Mouse (Mus musculus) kidney, postnatal 25 days (tissue): Measurements from ENCODE around the gene Ccdc30.
"Not testable (repeated sequence)": the region's sequence is repeated elsewhere in the genome, so short reads cannot be mapped to it uniquely, and the experiment has no call there.

Experiments
- DNase-seq, 2 experiments: peaks; one replicate each; pipeline ENCODE4 v3.0.0; 2021; ENCODE audit warnings: mixed read lengths in 2 of 2

Ccdc30 gene

DNA sequence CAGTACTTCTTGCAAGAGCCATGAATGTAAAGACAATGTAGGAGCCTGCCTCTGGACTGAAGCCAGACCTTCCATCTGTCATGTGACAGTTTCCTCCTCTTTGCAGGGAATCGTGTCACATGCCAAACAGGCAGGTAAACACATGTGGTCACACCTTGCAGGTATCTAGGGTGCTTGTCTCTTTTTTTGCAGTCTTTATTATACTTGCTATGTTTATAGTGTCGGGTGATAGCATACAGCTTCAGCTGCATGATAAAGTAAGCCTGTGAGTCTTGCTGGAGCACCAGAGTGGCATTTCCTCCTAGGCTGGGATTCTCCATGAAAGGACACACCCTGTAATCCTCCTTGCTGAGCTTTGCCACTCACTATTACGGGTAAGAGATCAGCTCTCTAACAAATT lies 113.5 kb downstream of the Ccdc30 start:
- DNase-seq: no peak

- DNase-seq: no peak
Observed at GRCm38 (mm10) chr4:119300761-119301160, 114.6 kb downstream of the Ccdc30 start.

- DNase-seq: no peak
Observed at GRCm38 (mm10) chr4:119297361-119297760, 118.0 kb downstream of the Ccdc30 start.

DNA sequence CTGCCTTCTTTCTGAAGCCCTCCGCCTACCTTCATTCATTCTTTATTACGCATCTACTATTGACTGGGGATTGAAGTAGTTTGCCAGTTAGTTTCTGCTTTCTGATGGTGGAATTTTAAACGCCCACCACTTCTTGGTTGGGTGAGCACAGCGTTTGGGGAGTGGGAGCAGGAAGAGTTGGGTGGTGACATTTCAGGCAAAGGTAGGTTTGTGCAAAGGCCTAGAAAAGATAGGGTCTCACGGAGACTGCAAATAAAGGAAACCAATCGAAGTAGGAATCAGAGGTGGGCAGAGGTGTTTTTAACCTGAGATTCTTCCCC lies 120.2 kb downstream of the Ccdc30 start:
- no peak for DNase-seq

GRCm38 (mm10) chr4:119294415-119295133 lies 120.7 kb downstream of the Ccdc30 start, which contains the start of gene Ybx1:
TSS of gene Ybx1 (minus strand) at chr4:119294604.
- peak; percentile 100 for DNase-seq

DNA sequence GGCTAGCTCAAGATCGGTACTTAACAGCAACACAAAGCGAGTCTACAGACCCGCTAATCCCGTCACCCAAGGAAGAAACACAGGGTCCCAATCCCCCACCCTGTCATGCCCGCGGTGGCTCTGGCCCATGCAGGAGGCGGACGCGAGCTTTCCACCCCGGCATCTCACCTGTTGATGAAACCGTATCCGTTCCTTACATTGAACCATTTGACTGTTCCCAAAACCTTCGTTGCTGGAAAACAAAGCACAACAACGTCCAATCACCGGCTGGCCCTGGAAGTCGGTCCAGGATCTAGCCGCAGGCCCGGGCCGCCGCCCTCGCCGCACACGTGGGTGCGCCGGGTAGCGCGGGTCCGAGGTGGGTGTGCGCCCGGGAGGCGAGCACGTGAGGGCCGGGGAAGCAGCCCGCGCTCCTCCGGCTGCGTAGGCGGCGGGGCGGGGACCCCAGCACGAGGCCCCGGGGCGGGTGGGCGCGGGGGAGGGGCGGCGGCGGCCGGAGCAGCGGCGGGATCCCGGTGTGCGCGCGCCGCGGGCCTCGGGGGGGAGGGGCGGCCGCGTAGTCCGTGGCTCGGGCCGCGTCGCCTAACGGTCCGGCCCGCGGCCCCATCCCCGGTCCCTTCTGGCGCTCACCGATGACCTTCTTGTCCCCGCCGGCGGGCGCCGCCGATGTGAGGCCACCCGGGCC lies 121.6 kb downstream of the Ccdc30 start:
- peak; percentile 18 to 66 for DNase-seq

DNA sequence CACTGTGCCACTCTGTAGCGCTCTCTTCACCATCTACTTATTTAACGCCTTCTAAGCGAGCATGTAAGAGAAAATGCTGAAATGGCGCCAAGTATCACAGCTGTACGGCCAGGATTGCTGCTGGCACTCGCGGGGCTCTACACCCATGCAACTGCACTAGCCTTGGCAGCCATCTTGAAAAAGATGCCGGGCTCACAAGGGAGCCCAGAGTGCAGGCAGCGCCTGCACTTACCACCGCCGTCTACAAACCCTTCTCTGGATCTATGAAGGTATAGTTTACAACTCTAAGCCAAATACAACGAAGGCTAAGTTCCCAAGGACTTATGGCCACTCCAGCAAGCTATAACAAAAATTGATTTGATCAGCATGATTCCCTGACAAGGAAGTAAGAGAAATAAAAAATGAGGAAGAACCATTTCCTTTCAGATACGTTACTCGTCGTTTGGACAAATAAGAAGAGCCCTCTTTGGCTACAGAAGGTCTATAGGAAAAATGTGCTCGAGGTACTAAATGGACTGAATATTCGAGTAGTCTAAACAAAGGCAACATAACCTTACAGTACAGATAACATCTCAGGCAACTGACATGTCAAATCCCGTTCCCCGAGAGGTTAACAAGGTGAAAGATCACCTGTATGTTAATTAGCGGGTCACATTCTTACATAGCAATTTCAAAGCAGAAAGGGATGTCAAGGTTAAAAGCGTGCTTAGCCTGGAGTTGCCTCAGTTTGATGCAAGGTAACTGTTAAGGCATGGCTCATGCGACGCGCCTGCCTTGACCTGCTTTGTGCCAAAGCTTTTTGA lies 122.3 kb downstream of the Ccdc30 start:
- peak; percentile 59 to 72 for DNase-seq

DNA sequence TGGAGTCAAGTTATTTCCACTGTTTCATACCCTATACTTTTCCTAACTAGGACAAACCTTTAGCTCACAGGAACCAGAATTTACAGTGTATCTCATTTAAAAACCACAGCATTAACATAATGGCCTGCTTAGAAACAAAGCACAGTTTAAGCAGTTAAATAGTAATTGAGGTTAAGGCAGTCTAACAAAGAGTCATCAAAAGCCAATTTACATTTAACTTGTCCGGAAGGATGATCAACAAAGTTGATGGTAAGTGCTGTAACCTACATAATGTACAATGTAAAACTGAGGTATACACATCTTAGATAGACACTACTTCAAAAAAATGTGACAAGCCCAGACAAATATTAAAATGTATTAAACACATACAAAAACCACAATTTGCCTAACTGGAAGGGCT lies 123.4 kb downstream of the Ccdc30 start:
- DNase-seq: no peak

DNA sequence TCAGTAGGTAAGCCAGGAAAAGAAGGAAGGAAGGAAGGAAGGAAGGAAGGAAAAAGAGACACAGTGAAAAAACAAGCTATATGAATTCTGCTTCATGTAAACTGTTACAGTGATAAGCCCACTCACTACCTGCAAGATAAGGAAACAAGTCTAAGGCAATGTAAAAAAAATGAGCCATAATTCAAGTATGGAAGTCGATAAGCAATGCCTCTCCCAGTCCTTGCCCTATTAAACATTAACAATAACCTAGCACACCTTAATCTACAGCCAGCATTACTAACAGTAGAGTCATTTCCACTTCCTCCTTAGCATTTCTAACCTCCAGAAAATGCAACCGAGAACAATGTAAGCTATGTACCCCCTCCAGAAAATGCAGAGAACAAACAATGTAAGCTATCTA lies 130.0 kb downstream of the Ccdc30 start:
- no peak for DNase-seq

- DNase-seq: no peak
Observed at GRCm38 (mm10) chr4:119284861-119285260, 130.5 kb downstream of the Ccdc30 start.

DNA sequence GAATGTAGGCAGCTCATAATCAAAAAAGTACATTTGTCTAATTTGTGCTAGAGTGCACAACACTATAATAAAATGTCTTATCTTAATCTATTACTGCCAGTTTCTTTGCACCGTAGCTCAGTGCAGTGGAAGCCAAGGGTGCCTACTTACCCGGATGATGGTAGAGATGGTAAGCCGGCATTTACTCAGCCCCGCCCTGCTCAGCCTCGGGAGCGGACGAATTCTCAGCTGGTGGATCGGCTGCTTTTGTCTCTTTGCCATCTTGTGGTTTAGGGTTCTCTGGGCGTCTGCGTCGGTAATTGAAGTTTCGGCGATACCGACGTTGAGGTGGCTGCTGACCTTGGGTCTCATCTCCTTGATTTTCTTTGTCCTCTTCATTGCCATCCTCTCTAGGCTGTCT lies 136.5 kb downstream of the Ccdc30 start:
- DNase-seq: not testable (repeated sequence)

GRCm38 (mm10) chr4:119275726-119276125 lies 139.6 kb downstream of the Ccdc30 start:
- DNase-seq: no peak

DNA sequence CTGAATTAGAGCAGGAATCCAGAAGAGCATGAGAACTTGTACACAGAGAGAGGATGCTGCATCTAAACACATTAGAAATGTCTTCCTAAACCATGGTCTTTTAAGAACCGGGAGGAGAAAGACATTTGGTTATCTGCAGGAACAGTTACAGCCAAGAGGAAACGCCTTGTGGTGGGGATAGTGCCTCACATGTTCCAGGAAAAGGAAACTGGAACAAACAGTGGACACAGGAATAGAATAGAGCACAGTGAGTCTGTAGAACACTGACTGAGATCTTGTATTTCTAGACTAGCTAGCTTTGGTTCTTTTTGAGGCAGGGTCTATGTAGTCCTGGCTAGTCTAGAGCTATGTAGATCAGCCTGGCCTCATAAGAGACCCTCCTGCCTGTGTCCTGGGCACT lies 140.1 kb downstream of the Ccdc30 start:
- DNase-seq: peak in 1 of 2 experiments; percentile 40

GRCm38 (mm10) chr4:119274627-119275026 lies 140.7 kb downstream of the Ccdc30 start:
- no peak for DNase-seq
